Comparison of ENCODE assay signal across 20 mouse cellular contexts in genomic region chr13:107003211-107003610, GRCm38 (mm10). TPM values are rescaled to one million over a fixed set of nuclear protein-coding genes. Genes with fewer than 3 reads are reported as not detected.
DNase-seq lines count a peak whose midpoint lies in the region; ATAC-seq and TF ChIP-seq lines count a peak whose summit lies in the region.
"Had no signal": no experiment of that assay in that cellular context is flagged by ENCODE, and none has a peak within 500 bp of the region (broad histone marks: within the 10 kb centered on the region; RNA-seq: fewer than 3 reads in every experiment).

No protein-coding gene starts in this region.

- 85% methylated on average over 2 of the region's 2 CpGs for WGBS in liver, embryonic 12.5 days (ENCODE audit: insufficient replicate concordance)
- 97% methylated on average over 2 of the region's 2 CpGs for WGBS in hindbrain, embryonic 12.5 days

- TF ChIP-seq POLR2A in testis, adult 2 months (IDR thresholded peaks at IDR 0.05; ENCODE audit: control insufficient read depth, low read depth, low read length): no peak

- ATAC-seq in liver, embryonic 12.5 days: no peak
- no peak for ATAC-seq in hindbrain, embryonic 12.5 days (ENCODE audit: low FRiP score)
- ATAC-seq: forebrain, embryonic 15.5 days; hindbrain, embryonic 16.5 days; inflammation-experienced regulatory T-cells, adult 6 months had no signal

- no peak for TF ChIP-seq CTCF in testis, adult 2 months (IDR thresholded peaks at IDR 0.05; ENCODE audit: control insufficient read depth, insufficient read depth, insufficient replicate concordance, low read depth, low read length)

- no peaks in the 10 kb centered on the region for H3K9me3 ChIP-seq in liver, embryonic 12.5 days (replicated peaks)
- H3K9me3 ChIP-seq in hindbrain, embryonic 12.5 days (replicated peaks): no peaks in the 10 kb centered on the region
- H3K9me3 ChIP-seq: embryonic facial prominence, embryonic 12.5 days; forebrain, embryonic 15.5 days; heart, embryonic 13.5 days had no signal

- peak overlapping the region; percentile 5 for H3K27ac ChIP-seq in liver, embryonic 12.5 days
- no peak overlapping the region for H3K27ac ChIP-seq in testis, adult 2 months (ENCODE audit: control insufficient read depth, insufficient read depth, low read depth, low read length)
- H3K27ac ChIP-seq in hindbrain, embryonic 12.5 days: no peak overlapping the region
- H3K27ac ChIP-seq: embryonic facial prominence, embryonic 12.5 days; forebrain, embryonic 15.5 days; heart, embryonic 13.5 days had no signal

- no peak overlapping the region for H3K4me3 ChIP-seq in liver, embryonic 12.5 days
- peak overlapping the region; percentile 42; the same call in 1 of the 2 replicates for H3K4me3 ChIP-seq in testis, adult 2 months (ENCODE audit: control insufficient read depth, low read depth, low read length)
- no peak overlapping the region for H3K4me3 ChIP-seq in hindbrain, embryonic 12.5 days
- H3K4me3 ChIP-seq: embryonic facial prominence, embryonic 12.5 days; forebrain, embryonic 15.5 days; heart, embryonic 13.5 days had no signal

- no peak overlapping the region for H3K9ac ChIP-seq in liver, embryonic 12.5 days
- H3K9ac ChIP-seq in hindbrain, embryonic 12.5 days: no peak overlapping the region
- H3K9ac ChIP-seq: embryonic facial prominence, embryonic 12.5 days; forebrain, embryonic 15.5 days; heart, embryonic 13.5 days had no signal

- peaks cover 81% of the 10 kb centered on the region for H3K4me1 ChIP-seq in liver, embryonic 12.5 days
- H3K4me1 ChIP-seq in testis, adult 2 months (ENCODE audit: control insufficient read depth, insufficient read depth, low read length): no peaks in the 10 kb centered on the region
- no peaks in the 10 kb centered on the region for H3K4me1 ChIP-seq in hindbrain, embryonic 12.5 days
- H3K4me1 ChIP-seq: embryonic facial prominence, embryonic 12.5 days had no signal

- H3K27me3 ChIP-seq in liver, embryonic 12.5 days (replicated peaks): no peaks in the 10 kb centered on the region
- H3K27me3 ChIP-seq in testis, adult 2 months (ENCODE audit: control insufficient read depth, insufficient read depth, low read length): no peaks in the 10 kb centered on the region
- no peaks in the 10 kb centered on the region for H3K27me3 ChIP-seq in hindbrain, embryonic 12.5 days
- H3K27me3 ChIP-seq: CH12.LX; embryonic facial prominence, embryonic 12.5 days; forebrain, embryonic 15.5 days; heart, embryonic 13.5 days had no signal

- DNase-seq in liver: no peak
- no peak for DNase-seq in testis, postnatal 14 days (ENCODE audit: low spot score)
- peak; percentile 36 for DNase-seq in Muller cell, postnatal 12 days (ENCODE audit: inconsistent ontology term)
- no peak for DNase-seq in frontal cortex, postnatal 36 days (ENCODE audit: low spot score in 2 of 2)
- DNase-seq: adrenal gland, postnatal 10 days; cerebellum, adult 11 months; cerebellum, adult 8-10 months; cerebellum, postnatal 14 days; embryo, embryonic 11 days; gastrocnemius, postnatal 10 days; heart, postnatal 36 days had no signal

- H3K4me2 ChIP-seq in liver, embryonic 12.5 days: no peak overlapping the region
- no peak overlapping the region for H3K4me2 ChIP-seq in hindbrain, embryonic 12.5 days (replicated peaks)
- H3K4me2 ChIP-seq: embryonic facial prominence, embryonic 12.5 days; forebrain, embryonic 15.5 days; heart, embryonic 13.5 days had no signal

- H3K36me3 ChIP-seq in liver, embryonic 12.5 days: no peaks in the 10 kb centered on the region
- no peaks in the 10 kb centered on the region for H3K36me3 ChIP-seq in testis, adult 2 months (ENCODE audit: control insufficient read depth, insufficient read depth, low read length)
- no peaks in the 10 kb centered on the region for H3K36me3 ChIP-seq in hindbrain, embryonic 12.5 days
- H3K36me3 ChIP-seq: embryonic facial prominence, embryonic 12.5 days; forebrain, embryonic 15.5 days; heart, embryonic 13.5 days had no signal

RNA-seq across cellular contexts. Expression of gene Kif2a, which starts 18.7 kb away (rescaled TPM):
- polyA plus RNA-seq in liver, embryonic 12.5 days (2016; fragmentation: Nextera tagmentation; extraction: Ambion mirVana): 30.0 and 36.8 TPM in 2 replicates
- polyA plus RNA-seq in testis, adult 2 months (2012; rRNA removed): 48.7 and 54.9 TPM in 2 replicates
- 36.9 and 40.2 TPM in 2 replicates for polyA plus RNA-seq in hindbrain, embryonic 12.5 days (2016; fragmentation: Nextera tagmentation; extraction: Ambion mirVana)

RNA-seq across cellular contexts. Expression of gene Dimt1, which starts 56.3 kb away (rescaled TPM):
- polyA plus RNA-seq in liver, embryonic 12.5 days (2016; fragmentation: Nextera tagmentation; extraction: Ambion mirVana): 33.4 and 33.6 TPM in 2 replicates
- polyA plus RNA-seq in testis, adult 2 months (2012; rRNA removed): 5.2 and 6.1 TPM in 2 replicates
- polyA plus RNA-seq in hindbrain, embryonic 12.5 days (2016; fragmentation: Nextera tagmentation; extraction: Ambion mirVana): 40.2 and 42.5 TPM in 2 replicates
